Mouse (Mus musculus): ENCODE measurements around the gene Gm3371. TPM values are rescaled to one million over a fixed set of nuclear protein-coding genes. Genes with fewer than 3 reads are reported as not detected.
"Not testable (repeated sequence)": the region's sequence is repeated elsewhere in the genome, so short reads cannot be mapped to it uniquely, and the experiment has no call there.

Gm3371 gene
- total RNA-seq (2022) = not detected

GRCm38 (mm10) chr14:44410588-44410987 is at the start of gene Gm3371:
Gene Gm3371, minus strand, starts transcription at chr14:44410688.
- not testable (repeated sequence) for DNase-seq (ENCODE audit: low spot score in 2 of 2)

- DNase-seq (ENCODE audit: low spot score in 2 of 2) = not testable (repeated sequence)
Observed at GRCm38 (mm10) chr14:44433335-44433734, 22.8 kb upstream of the Gm3371 start, which contains the start of gene Gm8232. Gene Gm8232, plus strand, starts transcription at chr14:44433635.

GRCm38 (mm10) chr14:44384233-44384632 is 26.3 kb downstream of the Gm3371 start:
- not testable (repeated sequence) for DNase-seq (ENCODE audit: low spot score in 2 of 2)

- DNase-seq (ENCODE audit: low spot score in 2 of 2) = not testable (repeated sequence)
Observed at GRCm38 (mm10) chr14:44365057-44365456, 45.4 kb downstream of the Gm3371 start, which contains the start of gene Gm8229. Gene Gm8229, plus strand, starts transcription at chr14:44365357.

GRCm38 (mm10) chr14:44362301-44362700 is 48.2 kb downstream of the Gm3371 start:
- not testable (repeated sequence) for DNase-seq (ENCODE audit: low spot score in 2 of 2)

- DNase-seq (ENCODE audit: low spot score in 2 of 2) = not testable (repeated sequence)
Observed at GRCm38 (mm10) chr14:44361416-44361815, 49.1 kb downstream of the Gm3371 start.

Other genes starting within 250 kb of the Gm3371 start
- gene Gm8212, start 213.0 kb downstream of the Gm3371 start, total RNA-seq (2022) = not detected
- under 1 TPM in 3 of 4 experiments, not detected in 1; 0.39 to 0.87 (median 0.70) TPM for gene 4930503E14Rik, start 197.4 kb downstream of the Gm3371 start, total RNA-seq (2022)
- not detected for gene Gm8220, start 125.1 kb downstream of the Gm3371 start, total RNA-seq (2022)
- not detected for gene Gm5930, start 72.1 kb downstream of the Gm3371 start, total RNA-seq (2022)
- gene Gm8229, start 45.3 kb downstream of the Gm3371 start, total RNA-seq (2022) = not detected
- not detected for gene Gm8232, start 22.9 kb upstream of the Gm3371 start, total RNA-seq (2022)
- gene BC061237, start 81.8 kb upstream of the Gm3371 start, total RNA-seq (2022) = not detected
- gene Gm17093, start 107.6 kb upstream of the Gm3371 start, total RNA-seq (2022) = not detected
- not detected for gene Gm8247, start 172.5 kb upstream of the Gm3371 start, total RNA-seq (2022)
- gene Gm5624, start 217.2 kb upstream of the Gm3371 start, total RNA-seq (2022) = not detected